Mouse (Mus musculus) midbrain, embryonic 12.5 days (tissue): ENCODE results near the gene Hivep3. TPM values are rescaled to one million over a fixed set of nuclear protein-coding genes. Genes with fewer than 3 reads are reported as not detected.

Experiments used
- ATAC-seq: fragments of 200-750 bp; cut with Nextera tagmentation; 2 replicates; pipeline ENCODE4 v1.8.0; 2017; ENCODE audit warnings: low read depth, moderate TSS enrichment, moderate library complexity; ENCODE audit not compliant: low FRiP score
- H3K27ac ChIP-seq: fragments of 300-500 bp; sonication (generic); replicated peaks from 2 replicates; pipeline ENCODE4 v1.5.1; 2016; ENCODE audit warnings: mild to moderate bottlenecking
- H3K27me3 ChIP-seq: fragments of 300-500 bp; sonication (generic); 2 replicates; pipeline ENCODE4 v1.6.1; 2016; ENCODE audit warnings: mild to moderate bottlenecking
- H3K36me3 ChIP-seq: fragments of 300-500 bp; sonication (generic); 2 replicates; pipeline ENCODE4 v1.6.1; 2016
- H3K4me1 ChIP-seq: fragments of 300-500 bp; sonication (generic); 2 replicates; pipeline ENCODE4 v1.6.1; 2016
- H3K4me2 ChIP-seq: fragments of 300-500 bp; sonication (generic); replicated peaks from 2 replicates; pipeline ENCODE4 v1.6.1; 2016; ENCODE audit warnings: mild to moderate bottlenecking, moderate library complexity
- H3K4me3 ChIP-seq: fragments of 300-500 bp; sonication (generic); 2 replicates; pipeline ENCODE4 v1.5.1; 2016; ENCODE audit warnings: mild to moderate bottlenecking
- H3K9ac ChIP-seq: fragments of 300-500 bp; sonication (generic); replicated peaks from 2 replicates; pipeline ENCODE4 v1.6.1; 2016; ENCODE audit warnings: mild to moderate bottlenecking, moderate library complexity
- H3K9me3 ChIP-seq: fragments of 300-500 bp; sonication (generic); 2 replicates; pipeline ENCODE4 v1.6.1; 2016; ENCODE audit warnings: mild to moderate bottlenecking
- WGBS: fragments of 180-500 bp; shearing (Covaris S2); methylation state at CpG from one replicate; pipeline ENCODE4 v1.1.7; 2016; 5-methylcytosine and 5-hydroxymethylcytosine counted together
- polyA plus RNA-seq: library from polyadenylated mRNA; unstranded; fragments of >200 nt; fragmentation: Nextera tagmentation; extraction: Ambion mirVana; gene quantifications from 2 replicates; pipeline ENCODE4 v1.2.1, GENCODE M21; 2016

The Hivep3 gene
- polyA plus RNA-seq, 1 experiment from 2014 or later, result 4.5 TPM

DNA sequence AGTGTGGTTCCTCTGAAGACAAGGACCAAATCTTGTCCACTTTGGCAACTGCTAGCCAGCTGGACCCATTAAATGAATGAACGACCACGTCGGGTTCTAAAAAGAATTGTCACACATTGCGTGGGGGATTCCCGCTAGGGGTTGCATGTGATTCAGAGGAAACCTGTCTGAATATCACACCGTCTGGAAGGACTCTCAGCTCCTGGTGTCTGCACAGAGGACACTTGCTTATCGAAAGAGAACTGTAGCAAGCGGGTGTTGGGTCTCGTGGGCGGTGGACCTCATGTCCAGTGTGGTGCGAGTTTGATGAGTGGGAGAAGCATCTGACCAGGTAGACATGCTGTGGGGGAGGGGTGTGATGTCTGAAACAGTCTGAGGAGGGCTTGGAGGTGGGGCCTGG lies 329.2 kb downstream of the Hivep3 start:
- H3K4me3 ChIP-seq, result no peak overlapping the region
- H3K4me2 ChIP-seq, result no peak overlapping the region
- H3K27ac ChIP-seq, result no peak overlapping the region
- H3K4me1 ChIP-seq, result no peaks in the 10 kb centered on the region
- no peak for ATAC-seq
- no peak overlapping the region for H3K9ac ChIP-seq
- WGBS, result 93% methylated on average over 11 of the region's 11 CpGs
- no peaks in the 10 kb centered on the region for H3K27me3 ChIP-seq
- no peaks in the 10 kb centered on the region for H3K9me3 ChIP-seq
- H3K36me3 ChIP-seq, result no peaks in the 10 kb centered on the region

DNA sequence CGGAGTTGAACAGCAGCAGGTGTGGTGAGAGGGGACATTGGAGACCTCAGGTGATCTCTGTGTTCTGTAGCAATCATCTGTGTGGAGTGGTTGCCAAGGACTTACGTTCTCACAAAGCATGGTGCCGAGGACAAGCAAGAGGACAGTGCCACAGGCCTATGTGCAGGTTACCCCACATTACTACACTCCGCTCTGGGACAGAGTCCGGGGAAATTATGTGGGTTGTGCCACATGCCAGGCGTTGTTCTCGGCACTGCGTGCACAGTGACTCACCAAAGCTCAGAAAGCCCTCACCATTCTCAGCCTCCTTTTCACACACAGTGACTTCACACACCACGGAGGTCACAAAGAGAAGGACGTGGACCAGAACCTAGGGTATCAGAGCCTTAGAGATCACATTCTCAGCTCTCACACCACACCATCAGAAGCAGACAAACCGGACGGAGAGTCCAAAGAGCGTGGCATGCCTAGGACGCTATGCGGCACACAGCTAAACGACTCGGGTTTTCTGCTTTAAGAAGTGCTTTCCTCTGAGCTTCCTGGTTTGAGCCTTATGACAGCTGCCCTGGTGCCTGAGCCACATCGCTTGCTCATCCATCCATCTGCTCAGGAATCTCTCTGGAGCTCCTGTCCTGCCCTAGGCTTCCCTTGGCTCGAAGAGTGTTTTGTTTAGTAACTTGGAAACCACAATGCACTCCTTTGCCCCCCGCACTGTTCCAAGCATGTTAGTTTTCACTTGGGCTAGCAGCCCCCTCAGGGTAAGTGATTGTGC lies 330.0 kb downstream of the Hivep3 start:
- 91% methylated on average over 20 of the region's 20 CpGs for WGBS
- Histone ChIP-seq H3K4me1 (no peaks in the 10 kb centered on the region), H3K4me2 (no peak overlapping the region), H3K27ac (no peak overlapping the region), H3K27me3 (no peaks in the 10 kb centered on the region), H3K9me3 (no peaks in the 10 kb centered on the region), H3K36me3 (no peaks in the 10 kb centered on the region), H3K4me3 (no peak overlapping the region), H3K9ac (no peak overlapping the region)
- ATAC-seq, result no peak

DNA sequence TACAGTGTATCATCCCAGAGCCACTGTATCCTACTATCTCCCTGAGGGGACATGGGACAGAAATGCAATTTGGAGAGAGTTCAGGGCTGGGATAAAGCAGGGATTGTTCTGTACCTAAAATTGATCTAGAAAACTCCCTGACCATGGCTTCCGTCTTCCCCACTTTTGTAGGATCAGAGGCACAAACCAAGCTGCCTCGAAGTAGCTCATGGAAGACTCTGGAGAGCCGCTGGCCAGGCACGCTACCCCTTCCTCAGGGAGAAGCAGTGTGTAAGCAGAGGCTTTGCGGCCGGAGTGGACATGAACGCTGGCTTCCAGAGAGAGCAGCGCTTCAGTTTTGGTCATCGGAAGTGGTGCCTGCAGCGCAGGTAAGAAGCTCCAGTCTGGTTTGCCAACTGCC lies 331.1 kb downstream of the Hivep3 start, which contains the start of gene AL607142.1:
Gene AL607142.1 (plus strand): TSS at position 301 of the 400 bp plus-strand sequence.
- ATAC-seq, result no peak
- 92% methylated on average over 10 of the region's 10 CpGs for WGBS
- Histone ChIP-seq H3K27ac (no peak within 1 kb of the TSS), H3K27me3 (no peaks in the 10 kb centered on the region), H3K4me2 (no peak within 1 kb of the TSS), H3K9me3 (no peaks in the 10 kb centered on the region), H3K4me1 (no peaks in the 10 kb centered on the region), H3K4me3 (no peak within 1 kb of the TSS), H3K36me3 (no peaks in the 10 kb centered on the region), H3K9ac (no peak within 1 kb of the TSS)

- Histone ChIP-seq H3K27ac (no peak overlapping the region), H3K9me3 (no peaks in the 10 kb centered on the region), H3K27me3 (no peaks in the 10 kb centered on the region), H3K9ac (no peak overlapping the region), H3K4me3 (no peak overlapping the region), H3K4me1 (no peaks in the 10 kb centered on the region), H3K4me2 (no peak overlapping the region), H3K36me3 (no peaks in the 10 kb centered on the region)
- ATAC-seq, result no peak
- WGBS, result 86% methylated on average over 9 of the region's 9 CpGs
Observed at GRCm38 (mm10) chr4:120066841-120067591, 333.4 kb downstream of the Hivep3 start.

- no peaks in the 10 kb centered on the region for H3K27me3 ChIP-seq
- no peak overlapping the region for H3K4me3 ChIP-seq
- no peak overlapping the region for H3K9ac ChIP-seq
- no peaks in the 10 kb centered on the region for H3K9me3 ChIP-seq
- WGBS, result 83% methylated on average over 8 of the region's 8 CpGs
- no peak overlapping the region for H3K4me2 ChIP-seq
- H3K4me1 ChIP-seq, result no peaks in the 10 kb centered on the region
- H3K36me3 ChIP-seq, result no peaks in the 10 kb centered on the region
- no peak for ATAC-seq
- H3K27ac ChIP-seq, result no peak overlapping the region
Observed at GRCm38 (mm10) chr4:120067592-120068235, 334.1 kb downstream of the Hivep3 start.

DNA sequence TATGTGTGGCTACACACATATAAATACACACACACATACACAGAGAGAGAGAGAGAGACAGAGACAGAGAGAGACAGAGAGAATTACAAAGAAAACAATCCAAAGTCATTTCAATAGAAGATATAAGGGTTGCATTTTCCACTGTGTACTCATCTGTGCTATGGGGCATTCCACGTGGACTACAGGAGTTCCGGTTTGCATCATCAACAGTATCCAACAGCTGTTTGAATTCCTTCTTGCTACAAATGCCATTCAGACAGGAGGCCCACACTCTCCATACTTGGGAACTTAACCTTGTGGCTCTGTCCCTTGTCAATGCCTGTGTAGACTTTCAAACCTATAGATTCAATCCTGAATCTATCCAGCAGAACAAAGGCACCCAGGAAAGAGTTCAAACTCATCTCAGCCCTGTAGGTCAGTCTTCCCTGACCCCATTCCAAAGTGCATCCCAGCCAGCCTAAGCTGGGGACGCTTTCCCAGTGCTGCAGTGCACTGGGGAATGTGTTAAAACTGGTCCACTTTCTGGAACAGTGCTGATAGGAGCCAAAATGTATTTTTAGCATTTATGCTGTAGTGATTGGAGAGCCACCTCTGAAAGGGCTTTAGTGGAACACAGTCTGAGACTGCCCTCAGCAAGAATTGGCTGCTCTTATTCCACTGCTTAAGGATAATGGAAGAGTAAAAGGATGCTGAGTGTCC lies 335.4 kb downstream of the Hivep3 start:
- Histone ChIP-seq H3K4me2 (no peak overlapping the region), H3K27me3 (no peaks in the 10 kb centered on the region), H3K4me3 (no peak overlapping the region), H3K27ac (no peak overlapping the region), H3K4me1 (no peaks in the 10 kb centered on the region), H3K36me3 (no peaks in the 10 kb centered on the region), H3K9ac (no peak overlapping the region), H3K9me3 (no peaks in the 10 kb centered on the region)
- no peak for ATAC-seq
- WGBS, result 81% methylated on average over 3 of the region's 3 CpGs

DNA sequence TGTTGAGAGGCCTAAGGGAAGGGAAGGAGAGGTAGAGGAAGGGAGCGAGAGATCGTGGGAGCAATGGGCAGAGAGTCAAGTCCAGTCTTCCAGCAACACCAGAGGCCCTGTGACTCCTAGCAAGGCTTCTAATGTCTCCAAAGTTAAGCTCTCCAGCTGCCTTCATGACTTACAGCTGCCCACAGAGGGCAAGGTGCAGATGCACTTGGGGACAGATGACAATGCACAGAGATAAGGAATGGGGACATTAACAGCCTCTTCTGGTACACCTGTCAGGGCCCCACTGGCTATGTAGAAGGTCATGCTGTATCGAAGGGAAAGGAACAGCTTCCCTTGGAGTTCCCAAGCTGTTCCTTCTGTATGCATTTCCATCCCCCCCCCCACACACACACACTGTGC lies 336.0 kb downstream of the Hivep3 start:
- 0 out of 2 replicates have a peak, but pooled peaks cover 3% of the 10 kb centered on the region for H3K4me1 ChIP-seq
- H3K27ac ChIP-seq, result no peak overlapping the region
- no peak overlapping the region for H3K4me2 ChIP-seq
- H3K4me3 ChIP-seq, result no peak overlapping the region
- ATAC-seq, result no peak
- no peak overlapping the region for H3K9ac ChIP-seq
- H3K36me3 ChIP-seq, result no peaks in the 10 kb centered on the region
- no peaks in the 10 kb centered on the region for H3K27me3 ChIP-seq
- no peaks in the 10 kb centered on the region for H3K9me3 ChIP-seq
- WGBS, result 92% methylated on average over 3 of the region's 3 CpGs

GRCm38 (mm10) chr4:120071411-120071810 lies 337.8 kb downstream of the Hivep3 start:
- 0 out of 2 replicates have a peak, but pooled peaks cover 4% of the 10 kb centered on the region for H3K4me1 ChIP-seq
- no peak for ATAC-seq
- WGBS, result 72% methylated on average over 3 of the region's 3 CpGs

GRCm38 (mm10) chr4:120071842-120072507 lies 338.4 kb downstream of the Hivep3 start:
- Histone ChIP-seq H3K9me3 (no peaks in the 10 kb centered on the region), H3K4me2 (no peak overlapping the region), H3K36me3 (no peaks in the 10 kb centered on the region), H3K27me3 (no peaks in the 10 kb centered on the region), H3K9ac (no peak overlapping the region), H3K4me1 (0 out of 2 replicates have a peak, but pooled peaks cover 4% of the 10 kb centered on the region), H3K27ac (no peak overlapping the region), H3K4me3 (no peak overlapping the region)
- 63% methylated on average over 15 of the region's 15 CpGs for WGBS
- no peak for ATAC-seq

More at GRCm38 (mm10) chr4:120071411-120071810, 337.8 kb downstream of the Hivep3 start:
- no peaks in the 10 kb centered on the region for H3K36me3 ChIP-seq
- no peak overlapping the region for H3K9ac ChIP-seq
- H3K27me3 ChIP-seq, result no peaks in the 10 kb centered on the region
- no peak overlapping the region for H3K4me2 ChIP-seq
- no peak overlapping the region for H3K4me3 ChIP-seq
- H3K27ac ChIP-seq, result no peak overlapping the region
- no peaks in the 10 kb centered on the region for H3K9me3 ChIP-seq

GRCm38 (mm10) chr4:120074061-120074460 lies 340.5 kb downstream of the Hivep3 start:
- no peak overlapping the region for H3K9ac ChIP-seq
- H3K4me3 ChIP-seq, result no peak overlapping the region
- H3K4me1 ChIP-seq, result 0 out of 2 replicates have a peak, but pooled peaks cover 4% of the 10 kb centered on the region
- no peak for ATAC-seq
- H3K36me3 ChIP-seq, result no peaks in the 10 kb centered on the region
- H3K27me3 ChIP-seq, result no peaks in the 10 kb centered on the region
- no peaks in the 10 kb centered on the region for H3K9me3 ChIP-seq
- no peak overlapping the region for H3K27ac ChIP-seq
- 57% methylated on average over 5 of the region's 5 CpGs for WGBS
- H3K4me2 ChIP-seq, result no peak overlapping the region

DNA sequence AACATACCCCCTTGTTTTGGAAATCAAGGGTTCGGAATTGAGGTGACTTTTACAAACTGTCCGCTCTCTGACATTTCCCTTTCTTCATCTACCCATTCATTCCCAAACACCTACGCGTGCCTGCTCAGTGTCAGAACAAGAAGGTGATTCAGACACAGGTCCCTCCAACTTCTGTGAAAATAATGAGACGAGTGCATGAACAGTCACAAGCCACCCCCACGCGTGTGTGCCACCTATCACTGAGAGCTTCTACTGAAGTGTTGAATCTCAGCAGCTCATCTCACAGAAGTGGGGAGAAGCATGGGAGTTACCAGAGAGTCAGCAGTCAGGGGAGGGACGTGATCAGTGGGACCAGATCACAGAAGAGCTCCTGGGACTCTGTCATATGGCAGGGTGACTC lies 343.7 kb downstream of the Hivep3 start:
- 89% methylated on average over 8 of the region's 8 CpGs for WGBS

More for the DNA sequence above, 343.7 kb downstream of the Hivep3 start:
- Histone ChIP-seq H3K27me3 (no peaks in the 10 kb centered on the region), H3K36me3 (no peaks in the 10 kb centered on the region), H3K4me1 (0 out of 2 replicates have a peak, but pooled peaks cover 4% of the 10 kb centered on the region), H3K27ac (no peak overlapping the region), H3K9ac (no peak overlapping the region), H3K4me2 (no peak overlapping the region), H3K4me3 (no peak overlapping the region), H3K9me3 (no peaks in the 10 kb centered on the region)
- ATAC-seq, result no peak
